ENCODE assay signal across 5 mouse cellular contexts in genomic region chr16:42501109-42501508, GRCm38 (mm10).
A peak's percentile ranks its signal among the peaks of the same experiment; 100 is the strongest.
DNase-seq lines count a peak whose midpoint lies in the region; TF ChIP-seq lines count a peak whose summit lies in the region.
"Not testable (repeated sequence)": the region's sequence is repeated elsewhere in the genome, so short reads cannot be mapped to it uniquely, and the experiment has no call there.

No protein-coding gene starts in this region.

- not testable (repeated sequence) for H3K79me2 ChIP-seq in CH12.LX (replicated peaks; ENCODE audit: control insufficient read depth, extremely low read depth, insufficient read depth, poor library complexity, severe bottlenecking)

- dilution Hi-C loops in CH12.LX (cut with MboI; ENCODE audit: extremely low pct_ligation_motif_present, extremely low pct_unique_long_range_greater_than_20kb, low sequenced_read_pairs), result not testable (repeated sequence)

- H3K36me3 ChIP-seq in CH12.LX (replicated peaks in 1 of 2; ENCODE audit: control insufficient read depth in 1 of 2, insufficient read depth in 1 of 2, low read length in 1 of 2); ES-Bruce4 (ENCODE audit: control insufficient read depth, insufficient read depth, low read length, poor library complexity, severe bottlenecking): not testable (repeated sequence)

- peak overlapping the region; percentile 71; the same call in 1 of the 2 replicates for H3K4me2 ChIP-seq in CH12.LX (ENCODE audit: insufficient read depth, low read depth, poor library complexity, severe bottlenecking)

- not testable (repeated sequence) for DNase-seq in CH12.LX (ENCODE audit: extremely low read depth)
- DNase-seq in ES-CJ7 (ENCODE audit: low read depth, low spot score) (peak; percentile 73), WW6 (ENCODE audit: low read depth, low spot score) (peak; percentile 20), ZHBTc4 (ENCODE audit: low read depth, low spot score) (peak; percentile 28)

- not testable (repeated sequence) for TF ChIP-seq CTCF in CH12.LX (conservative IDR thresholded peaks at IDR 0.05 in 1 of 2, IDR thresholded peaks at IDR 0.05 in 1 of 2; ENCODE audit: low read depth in 2 of 2, low read length in 2 of 2); ES-Bruce4 (IDR thresholded peaks at IDR 0.05; ENCODE audit: low read depth, low read length)

- TF ChIP-seq EP300 in CH12.LX (IDR thresholded peaks at IDR 0.05; ENCODE audit: low read length), result not testable (repeated sequence)
- peak; percentile 79; the same call in 1 of the 2 replicates for TF ChIP-seq EP300 in ES-Bruce4 (IDR thresholded peaks at IDR 0.05; ENCODE audit: insufficient read depth, low read depth, low read length)

- in situ Hi-C loops in CH12.LX (cut with MboI; ENCODE audit: low pct_ligation_motif_present, low pct_unique_long_range_greater_than_20kb, low sequenced_read_pairs), result not testable (repeated sequence)

- H3K27me3 ChIP-seq in CH12.LX (replicated peaks); ES-Bruce4 (ENCODE audit: control insufficient read depth, insufficient read depth, low read length, poor library complexity, severe bottlenecking): not testable (repeated sequence)

- not testable (repeated sequence) for H3K9me3 ChIP-seq in CH12.LX (replicated peaks; ENCODE audit: low read length); ES-Bruce4 (replicated peaks; ENCODE audit: control insufficient read depth, insufficient read depth, low read length, poor library complexity, severe bottlenecking)

- not testable (repeated sequence) for TF ChIP-seq POLR2A in CH12.LX (IDR thresholded peaks at IDR 0.05; ENCODE audit: low read depth, low read length); ES-Bruce4 (IDR thresholded peaks at IDR 0.05; ENCODE audit: insufficient read depth, low read length)

- H3K9ac ChIP-seq in CH12.LX (ENCODE audit: insufficient read depth, low read depth); ES-Bruce4 (ENCODE audit: low read depth, poor library complexity, severe bottlenecking): not testable (repeated sequence)

- H3K4me1 ChIP-seq in CH12.LX (ENCODE audit: control insufficient read depth in 1 of 2, insufficient read depth in 2 of 2); ES-Bruce4 (ENCODE audit: control insufficient read depth, insufficient read depth, low read length): not testable (repeated sequence)

- TF ChIP-seq RAD21 in CH12.LX (IDR thresholded peaks at IDR 0.05; ENCODE audit: low read depth, low read length), result not testable (repeated sequence)

- H3K27ac ChIP-seq in CH12.LX (ENCODE audit: insufficient read depth, low read depth); ES-Bruce4 (ENCODE audit: insufficient read depth, low read length): not testable (repeated sequence)

- not testable (repeated sequence) for H3K4me3 ChIP-seq in CH12.LX (replicated peaks in 1 of 3; ENCODE audit: low read depth in 2 of 3, low read length in 2 of 3, poor library complexity in 1 of 3); ES-Bruce4 (ENCODE audit: low read depth, low read length)
